Mouse (Mus musculus) heart, embryonic 14.5 days (tissue): ENCODE results near the gene Fam199x. TPM values are rescaled to one million over a fixed set of nuclear protein-coding genes. Genes with fewer than 3 reads are reported as not detected.
A peak's percentile ranks its signal among the peaks of the same experiment; 100 is the strongest.

Source experiments
- ATAC-seq: fragments of 200-750 bp; cut with Nextera tagmentation; 2 replicates; pipeline ENCODE4 v1.8.0; 2017; ENCODE audit warnings: low read depth, moderate TSS enrichment; ENCODE audit not compliant: insufficient number of reproducible peaks, insufficient read depth, low FRiP score
- H3K27ac ChIP-seq, 2 experiments: fragments of 200-500 bp in 1 of 2; fragments of 300-500 bp in 1 of 2; sonication (generic) in 1 of 2; replicated peaks in 1 of 2; 2 replicates each; pipeline ENCODE4 v1.5.1; 2012 to 2014; ENCODE audit warnings: low read depth in 2 of 2, low read length in 2 of 2, control low read depth in 1 of 2, mild to moderate bottlenecking in 1 of 2, mixed read lengths in 1 of 2; ENCODE audit not compliant: control insufficient read depth in 1 of 2, insufficient read depth in 1 of 2
- H3K27me3 ChIP-seq: fragments of 300-500 bp; sonication (generic); 2 replicates; pipeline ENCODE4 v1.6.1; 2014; ENCODE audit warnings: mild to moderate bottlenecking, low read length, control low read depth; ENCODE audit not compliant: control insufficient read depth, insufficient read depth
- H3K36me3 ChIP-seq: fragments of 300-500 bp; sonication (generic); 2 replicates; pipeline ENCODE4 v1.6.1; 2014; ENCODE audit warnings: mild to moderate bottlenecking, control low read depth, low read length, mixed read lengths; ENCODE audit not compliant: control insufficient read depth, insufficient read depth
- H3K4me1 ChIP-seq, 2 experiments: fragments of 200-500 bp in 1 of 2; fragments of 300-500 bp in 1 of 2; sonication (generic) in 1 of 2; 2 replicates each; pipeline ENCODE4 v1.6.1; 2012 to 2014; ENCODE audit warnings: low read length in 2 of 2, control low read depth in 1 of 2, mixed read lengths in 1 of 2; ENCODE audit not compliant: control insufficient read depth in 2 of 2, insufficient read depth in 2 of 2
- H3K4me2 ChIP-seq: fragments of 300-500 bp; sonication (generic); 2 replicates; pipeline ENCODE4 v1.6.1; 2014; ENCODE audit warnings: mild to moderate bottlenecking, low read length
- H3K4me3 ChIP-seq, 2 experiments: fragments of 200-500 bp in 1 of 2; fragments of 300-500 bp in 1 of 2; sonication (generic) in 1 of 2; 2 replicates each; pipeline ENCODE4 v1.5.1; 2012 to 2014; ENCODE audit warnings: low read length in 2 of 2, mild to moderate bottlenecking in 2 of 2, control low read depth in 1 of 2, low read depth in 1 of 2, moderate library complexity in 1 of 2; ENCODE audit not compliant: control insufficient read depth in 1 of 2, insufficient read depth in 1 of 2
- H3K9ac ChIP-seq: fragments of 300-500 bp; sonication (generic); 2 replicates; pipeline ENCODE4 v1.6.1; 2014; ENCODE audit warnings: mild to moderate bottlenecking, low read length
- H3K9me3 ChIP-seq: fragments of 300-500 bp; sonication (generic); 2 replicates; pipeline ENCODE4 v1.6.1; 2016; ENCODE audit warnings: low read length, control low read depth; ENCODE audit not compliant: control insufficient read depth
- WGBS: fragments of 180-500 bp; shearing (Covaris S2); extraction: QIAGEN DNeasy Blood & Tissue Kit; methylation state at CpG from one replicate; pipeline ENCODE4 v1.1.7; 2014; 5-methylcytosine and 5-hydroxymethylcytosine counted together
- polyA plus RNA-seq: library from polyadenylated mRNA; unstranded; fragments of >200 nt; fragmentation: Nextera tagmentation; extraction: Ambion mirVana; gene quantifications from 2 replicates; pipeline ENCODE4 v1.2.1, GENCODE M21; 2014

Fam199x gene
- polyA plus RNA-seq: 5.7 and 6.0 TPM in 2 replicates

DNA sequence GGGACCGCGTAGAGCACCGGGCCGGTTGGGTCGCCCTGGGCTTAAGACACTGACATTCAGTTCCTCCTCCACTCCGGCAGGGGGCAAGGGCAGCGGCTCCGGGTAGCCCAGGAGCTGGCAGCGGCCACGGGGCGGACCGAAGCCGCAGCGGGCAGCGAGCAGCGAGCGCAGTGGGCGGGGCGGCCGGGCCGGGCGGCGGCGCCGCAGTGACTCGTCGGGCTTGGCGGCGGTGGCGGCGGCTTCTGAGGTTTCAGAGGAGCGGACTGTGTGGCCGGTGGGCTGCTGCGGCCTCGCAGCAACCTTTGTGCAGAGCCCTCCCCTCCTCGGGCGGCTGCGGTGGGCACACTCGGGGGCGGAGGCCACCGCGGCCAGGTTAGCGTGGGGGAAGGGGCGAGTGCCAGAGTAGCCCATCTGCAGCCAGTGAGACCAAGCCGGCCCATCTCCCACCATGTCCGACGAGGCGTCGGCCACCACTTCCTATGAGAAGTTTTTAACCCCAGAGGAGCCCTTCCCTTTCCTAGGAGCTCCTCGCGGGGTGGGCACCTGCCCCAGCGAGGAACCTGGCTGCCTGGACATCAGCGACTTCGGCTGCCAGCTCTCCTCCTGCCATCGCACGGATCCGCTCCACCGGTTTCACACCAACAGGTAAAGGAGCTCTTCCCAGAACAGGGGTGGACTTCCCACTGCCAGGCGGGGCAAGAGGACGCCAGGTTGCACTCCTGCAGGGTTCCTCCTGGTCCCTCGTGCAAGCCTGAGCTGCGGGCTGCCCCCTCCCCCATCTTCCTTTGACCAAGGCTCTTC lies at the start of gene Fam199x:
Gene Fam199x (plus strand): TSS at position 170 of the 801 bp plus-strand sequence.
- no peak within 1 kb of the TSS; a peak in 1 of 4 replicates for H3K27ac ChIP-seq
- peak; percentile 88 for ATAC-seq
- H3K4me3 ChIP-seq: peak within 1 kb of the TSS; percentile 64 to 76
- no peaks in the 10 kb centered on the region for H3K36me3 ChIP-seq
- H3K4me1 ChIP-seq: no peaks in the 10 kb centered on the region; a peak in 2 of 4 replicates
- WGBS: 19% methylated on average over 56 of the region's 62 CpGs
- H3K9me3 ChIP-seq: no peaks in the 10 kb centered on the region
- no peaks in the 10 kb centered on the region for H3K27me3 ChIP-seq
- H3K9ac ChIP-seq: peak within 1 kb of the TSS; percentile 76
- peak within 1 kb of the TSS; percentile 73 for H3K4me2 ChIP-seq

DNA sequence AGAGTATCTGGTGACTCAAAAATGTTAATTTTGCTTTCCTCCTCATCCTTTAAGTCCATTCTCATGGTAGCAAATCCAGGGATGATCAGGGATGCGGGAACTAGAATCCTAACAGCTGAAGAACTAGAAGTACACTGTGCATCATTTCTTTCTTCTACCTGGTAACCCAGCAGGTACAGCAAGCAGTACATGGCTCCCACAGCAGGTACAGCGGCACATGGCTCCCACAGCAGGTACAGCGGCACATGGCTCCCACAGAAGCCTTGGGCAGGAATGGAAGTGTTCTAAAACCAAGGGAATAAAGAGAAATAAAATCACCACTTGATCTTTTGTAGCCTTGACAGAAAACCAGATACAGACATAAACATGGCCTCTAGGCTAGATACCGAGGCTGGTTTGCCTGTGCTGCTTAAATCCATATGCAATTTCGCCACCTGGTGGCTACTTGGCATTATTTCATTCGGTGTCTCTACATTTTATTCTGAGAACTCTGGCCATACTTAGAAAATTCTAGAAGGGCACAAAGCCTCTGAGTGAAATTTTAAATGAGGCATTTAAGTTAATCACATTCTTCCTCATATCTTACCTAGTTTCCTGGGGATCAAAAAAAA lies 34.2 kb upstream of the Fam199x start:
- Histone ChIP-seq H3K4me2 (no peak overlapping the region), H3K36me3 (peaks cover 19% of the 10 kb centered on the region), H3K27me3 (no peaks in the 10 kb centered on the region), H3K9ac (no peak overlapping the region), H3K9me3 (no peaks in the 10 kb centered on the region), H3K4me1 (no peaks in the 10 kb centered on the region), H3K27ac (no peak overlapping the region), H3K4me3 (no peak overlapping the region)
- 46% methylated on average over 6 of the region's 6 CpGs for WGBS
- ATAC-seq: no peak

DNA sequence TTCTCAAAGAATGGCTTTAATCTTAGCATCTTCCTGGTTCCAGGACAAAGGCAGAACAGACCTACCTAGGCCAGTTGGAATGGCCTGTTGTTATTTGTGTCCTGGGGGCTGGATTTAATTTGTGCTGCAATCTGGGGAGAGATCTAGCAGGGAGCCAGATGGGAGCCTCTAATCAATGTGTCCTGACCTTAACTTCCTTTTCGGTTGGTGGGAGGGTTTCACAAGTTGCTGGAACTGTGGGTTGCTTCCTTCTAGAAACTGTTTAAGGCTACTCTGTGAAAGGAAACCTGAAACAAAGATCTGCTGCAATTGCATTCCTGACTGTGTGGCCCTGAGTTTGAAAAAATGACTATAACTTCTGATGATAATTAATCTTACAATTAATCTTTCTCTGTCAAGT lies 31.7 kb upstream of the Fam199x start:
- 72% methylated on average over 1 of the region's 1 CpGs for whole genome bisulfite sequencing
- Histone ChIP-seq H3K27me3 (no peaks in the 10 kb centered on the region), H3K4me2 (no peak overlapping the region), H3K4me3 (no peak overlapping the region), H3K27ac (no peak overlapping the region), H3K4me1 (no peaks in the 10 kb centered on the region), H3K36me3 (peaks cover 16% of the 10 kb centered on the region), H3K9me3 (no peaks in the 10 kb centered on the region), H3K9ac (no peak overlapping the region)
- ATAC-seq: no peak

DNA sequence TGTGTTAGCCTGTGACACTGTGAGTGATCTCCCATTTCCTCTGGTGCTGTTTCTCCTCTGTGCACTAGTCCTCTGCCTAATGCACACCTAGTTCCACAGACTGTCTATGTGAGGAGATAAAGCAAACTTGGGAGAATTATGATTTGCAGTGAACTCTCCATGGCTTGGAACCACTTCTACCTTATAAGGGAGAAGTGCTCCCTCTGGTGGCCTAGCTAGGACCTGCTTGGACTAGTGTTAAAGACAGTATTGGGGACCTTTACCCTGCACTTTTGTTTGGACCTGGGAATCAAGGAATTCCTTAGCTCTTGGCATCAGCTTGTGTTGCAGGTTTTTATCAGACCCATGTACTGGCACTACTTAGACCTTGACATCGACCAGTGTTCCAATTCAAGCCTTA lies 30.1 kb upstream of the Fam199x start:
- WGBS: 19% methylated on average over 1 of the region's 1 CpGs
- H3K4me3 ChIP-seq: no peak overlapping the region
- H3K27me3 ChIP-seq: no peaks in the 10 kb centered on the region
- H3K4me2 ChIP-seq: no peak overlapping the region
- ATAC-seq: no peak
- H3K4me1 ChIP-seq: no peaks in the 10 kb centered on the region
- H3K9me3 ChIP-seq: no peaks in the 10 kb centered on the region
- H3K9ac ChIP-seq: no peak overlapping the region
- H3K36me3 ChIP-seq: peaks cover 5% of the 10 kb centered on the region
- no peak overlapping the region for H3K27ac ChIP-seq

DNA sequence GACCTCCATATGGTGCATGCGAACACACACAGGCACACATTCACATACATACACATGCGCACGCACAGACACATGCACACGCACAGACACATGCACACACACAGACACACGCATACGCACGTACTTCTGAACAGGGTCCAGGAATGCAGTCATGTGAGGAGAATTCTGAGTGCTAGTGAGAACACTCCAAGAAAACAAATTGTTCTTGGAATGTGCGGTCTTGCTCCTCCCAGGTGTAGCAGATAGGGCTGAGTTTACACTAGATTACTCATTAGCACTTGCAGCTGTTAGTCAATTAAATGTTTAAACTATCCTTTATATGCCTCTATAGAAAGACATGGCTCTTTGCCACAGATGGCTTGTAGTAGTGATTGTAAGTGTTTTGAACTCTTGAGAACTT lies 18.5 kb upstream of the Fam199x start:
- no peak for ATAC-seq
- no peak overlapping the region for H3K9ac ChIP-seq
- H3K9me3 ChIP-seq: no peaks in the 10 kb centered on the region
- H3K27ac ChIP-seq: no peak overlapping the region
- H3K4me2 ChIP-seq: no peak overlapping the region
- H3K4me3 ChIP-seq: no peak overlapping the region
- no peaks in the 10 kb centered on the region for H3K27me3 ChIP-seq
- 0 out of 2 replicates have a peak, but pooled peaks cover 19% of the 10 kb centered on the region for H3K36me3 ChIP-seq
- 94% methylated on average over 8 of the region's 8 CpGs for WGBS
- H3K4me1 ChIP-seq: no peaks in the 10 kb centered on the region

DNA sequence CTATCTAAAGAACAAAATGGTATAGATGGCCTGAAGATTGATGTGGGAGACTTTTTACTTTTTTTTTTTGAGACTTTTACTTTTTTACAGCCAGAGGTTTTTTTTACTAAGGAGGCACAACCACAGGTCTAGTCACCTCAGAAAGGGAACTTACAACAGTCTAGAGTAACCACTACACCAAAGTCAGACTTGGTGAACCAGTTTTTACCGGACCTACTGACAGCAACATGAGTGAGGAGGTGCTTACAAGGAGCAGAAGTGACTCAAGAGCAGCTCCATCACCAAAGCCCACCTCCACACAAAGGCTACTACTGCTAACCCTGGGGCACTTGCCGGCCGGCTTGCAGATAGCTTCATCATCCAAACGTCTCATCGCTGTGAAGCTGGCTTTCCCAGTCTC lies 17.7 kb upstream of the Fam199x start:
- Histone ChIP-seq H3K27me3 (no peaks in the 10 kb centered on the region), H3K4me2 (no peak overlapping the region), H3K4me1 (no peaks in the 10 kb centered on the region), H3K27ac (no peak overlapping the region), H3K9me3 (no peaks in the 10 kb centered on the region), H3K9ac (no peak overlapping the region), H3K36me3 (0 out of 2 replicates have a peak, but pooled peaks cover 15% of the 10 kb centered on the region), H3K4me3 (no peak overlapping the region)
- no peak for ATAC-seq
- WGBS: 85% methylated on average over 5 of the region's 5 CpGs

DNA sequence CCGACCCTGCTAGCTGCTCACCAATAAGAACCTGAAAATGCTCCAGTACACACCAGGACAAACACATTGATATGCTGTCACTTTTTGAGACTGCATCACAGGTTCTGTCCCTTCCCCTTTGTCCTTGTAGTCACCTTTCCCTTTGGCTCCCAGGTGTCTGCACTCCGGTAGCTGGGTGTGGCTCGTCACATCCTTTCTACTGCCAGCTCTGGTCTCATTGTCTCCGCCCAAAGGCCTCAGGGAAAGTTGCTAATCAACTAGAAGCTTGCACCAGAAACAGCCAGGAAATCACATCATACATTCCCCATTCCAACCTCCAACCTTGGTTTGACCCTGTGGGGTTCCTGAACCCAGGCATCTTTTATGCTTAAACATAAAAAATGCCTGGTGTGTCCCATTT lies 15.1 kb upstream of the Fam199x start:
- no peak overlapping the region for H3K4me3 ChIP-seq
- no peaks in the 10 kb centered on the region for H3K9me3 ChIP-seq
- H3K9ac ChIP-seq: no peak overlapping the region
- no peak for ATAC-seq
- no peaks in the 10 kb centered on the region for H3K36me3 ChIP-seq
- H3K27me3 ChIP-seq: no peaks in the 10 kb centered on the region
- H3K4me1 ChIP-seq: no peaks in the 10 kb centered on the region
- H3K27ac ChIP-seq: no peak overlapping the region
- no peak overlapping the region for H3K4me2 ChIP-seq
- 62% methylated on average over 4 of the region's 4 CpGs for WGBS
